Mouse (Mus musculus) stomach, embryonic 15.5 days (tissue): ENCODE data around the gene Ccdc120. TPM values are rescaled to one million over a fixed set of nuclear protein-coding genes. Genes with fewer than 3 reads are reported as not detected.

Experiments used
- polyA plus RNA-seq: library from polyadenylated mRNA; unstranded; fragments of >200 nt; fragmentation: Nextera tagmentation; extraction: Ambion mirVana; gene quantifications from 2 replicates; pipeline ENCODE4 v1.2.1, GENCODE M21; 2015

Ccdc120 gene
- polyA plus RNA-seq, 1 experiment from 2014 or later: 16.0 TPM

Other genes with a start within 250 kb of the Ccdc120 start
- gene Foxp3, start 177.3 kb downstream of the Ccdc120 start, polyA plus RNA-seq: 0.04 and 0.12 TPM in 2 replicates
- 1.6 and 2.0 TPM in 2 replicates for gene Ppp1r3f, start 176.6 kb downstream of the Ccdc120 start, polyA plus RNA-seq
- 28.0 and 29.0 TPM in 2 replicates for gene Ccdc22, start 145.4 kb downstream of the Ccdc120 start, polyA plus RNA-seq
- gene Cacna1f, start 143.8 kb downstream of the Ccdc120 start, polyA plus RNA-seq: 0.04 TPM in 1 of 2 replicates, not detected in the other
- gene Syp, start 112.4 kb downstream of the Ccdc120 start, polyA plus RNA-seq: 7.3 and 7.5 TPM in 2 replicates
- gene Prickle3, start 93.6 kb downstream of the Ccdc120 start, polyA plus RNA-seq: 10.7 and 10.8 TPM in 2 replicates
- gene Plp2, start 79.5 kb downstream of the Ccdc120 start, polyA plus RNA-seq: 223 and 255 TPM in 2 replicates
- 0.54 and 0.74 TPM in 2 replicates for gene Magix, start 69.7 kb downstream of the Ccdc120 start, polyA plus RNA-seq
- 33.0 and 34.9 TPM in 2 replicates for gene Gpkow, start 53.8 kb downstream of the Ccdc120 start, polyA plus RNA-seq
- 32.0 and 32.5 TPM in 2 replicates for gene Wdr45, start 36.6 kb downstream of the Ccdc120 start, polyA plus RNA-seq
- 1.5 TPM in 1 of 2 replicates, not detected in the other for gene Gm45208, start 28.7 kb downstream of the Ccdc120 start, polyA plus RNA-seq
- 58.3 and 60.9 TPM in 2 replicates for gene Praf2, start 22.5 kb downstream of the Ccdc120 start, polyA plus RNA-seq
- 26.2 and 29.9 TPM in 2 replicates for gene Tfe3, start 11.7 kb upstream of the Ccdc120 start, polyA plus RNA-seq
- gene Gripap1, start 38.9 kb upstream of the Ccdc120 start, polyA plus RNA-seq: 38.9 and 42.4 TPM in 2 replicates
- 1.4 and 1.5 TPM in 2 replicates for gene Kcnd1, start 71.4 kb upstream of the Ccdc120 start, polyA plus RNA-seq
- 44.3 and 44.7 TPM in 2 replicates for gene Otud5, start 90.5 kb upstream of the Ccdc120 start, polyA plus RNA-seq
- 10.3 and 15.9 TPM in 2 replicates for gene Pim2, start 127.4 kb upstream of the Ccdc120 start, polyA plus RNA-seq
- 39.0 and 39.4 TPM in 2 replicates for gene Slc35a2, start 133.1 kb upstream of the Ccdc120 start, polyA plus RNA-seq
- 110 and 111 TPM in 2 replicates for gene Pqbp1, start 148.4 kb upstream of the Ccdc120 start, polyA plus RNA-seq
- 141 and 148 TPM in 2 replicates for gene Timm17b, start 148.5 kb upstream of the Ccdc120 start, polyA plus RNA-seq
- not detected in 2 replicates for gene Gm10491, start 156.9 kb upstream of the Ccdc120 start, polyA plus RNA-seq
- gene Gm10490, start 158.6 kb upstream of the Ccdc120 start, polyA plus RNA-seq: not detected in 2 replicates
- 13.0 and 13.2 TPM in 2 replicates for gene Pcsk1n, start 168.9 kb upstream of the Ccdc120 start, polyA plus RNA-seq
- not detected in 2 replicates for gene Eras, start 177.7 kb upstream of the Ccdc120 start, polyA plus RNA-seq
- gene Hdac6, start 197.0 kb upstream of the Ccdc120 start, polyA plus RNA-seq: 19.9 and 22.4 TPM in 2 replicates
- gene Gata1, start 227.2 kb upstream of the Ccdc120 start, polyA plus RNA-seq: 4.2 and 9.7 TPM in 2 replicates